Mouse (Mus musculus) cerebellum, adult 2 months (tissue): ENCODE data around the gene Ifitm1.

ENCODE experiments used
- CTCF ChIP-seq: fragments of 200-500 bp; IDR thresholded peaks from 2 replicates; pipeline ENCODE4 v1.5.1; 2011; ENCODE audit warnings: low read depth, mild to moderate bottlenecking, control low read depth, low read length, moderate library complexity, borderline replicate concordance; ENCODE audit not compliant: insufficient read depth
- POLR2A ChIP-seq: fragments of 200-500 bp; IDR thresholded peaks from 2 replicates; pipeline ENCODE4 v1.6.1; 2011; ENCODE audit warnings: low read length, control low read depth, borderline replicate concordance; ENCODE audit not compliant: insufficient read depth

- TF ChIP-seq CTCF: no peak
- TF ChIP-seq POLR2A: no peak
These were observed 5.6 kb upstream of the Ifitm1 start for GRCm38 (mm10) chr7:140961416-140961815.
